Mouse (Mus musculus) neural tube, embryonic 13.5 days (tissue): ENCODE results near the gene C1qtnf2. TPM values are rescaled to one million over a fixed set of nuclear protein-coding genes. Genes with fewer than 3 reads are reported as not detected.

Experiments
- ATAC-seq: fragments of 200-750 bp; cut with Nextera tagmentation; 2 replicates; pipeline ENCODE4 v1.8.0; 2017; ENCODE audit warnings: low read depth, mild to moderate bottlenecking, moderate TSS enrichment, moderate library complexity
- H3K27ac ChIP-seq: fragments of 300-500 bp; sonication (generic); replicated peaks from 2 replicates; pipeline ENCODE4 v1.5.1; 2015; ENCODE audit warnings: moderate library complexity, mild to moderate bottlenecking, inconsistent platforms
- H3K27me3 ChIP-seq: fragments of 300-500 bp; sonication (generic); 2 replicates; pipeline ENCODE4 v1.6.1; 2015; ENCODE audit warnings: mild to moderate bottlenecking, inconsistent platforms
- H3K36me3 ChIP-seq: fragments of 300-500 bp; sonication (generic); 2 replicates; pipeline ENCODE4 v1.6.1; 2015; ENCODE audit warnings: mild to moderate bottlenecking, inconsistent platforms
- H3K4me1 ChIP-seq: fragments of 300-500 bp; sonication (generic); replicated peaks from 2 replicates; pipeline ENCODE4 v1.6.1; 2015; ENCODE audit warnings: inconsistent platforms
- H3K4me2 ChIP-seq: fragments of 300-500 bp; sonication (generic); 2 replicates; pipeline ENCODE4 v1.6.1; 2015; ENCODE audit warnings: inconsistent platforms, mild to moderate bottlenecking, moderate library complexity
- H3K4me3 ChIP-seq: fragments of 300-500 bp; sonication (generic); 2 replicates; pipeline ENCODE4 v1.5.1; 2015; ENCODE audit warnings: mild to moderate bottlenecking, inconsistent platforms
- H3K9ac ChIP-seq: fragments of 300-500 bp; sonication (generic); 2 replicates; pipeline ENCODE4 v1.6.1; 2015; ENCODE audit warnings: moderate library complexity, mild to moderate bottlenecking, inconsistent platforms
- H3K9me3 ChIP-seq: fragments of 300-500 bp; sonication (generic); 2 replicates; pipeline ENCODE4 v1.6.1; 2016; ENCODE audit warnings: inconsistent platforms
- WGBS: fragments of 180-500 bp; shearing (Covaris S2); methylation state at CpG from one replicate; pipeline ENCODE4 v1.1.7; 2015; 5-methylcytosine and 5-hydroxymethylcytosine counted together
- polyA plus RNA-seq: library from polyadenylated mRNA; unstranded; fragments of >200 nt; fragmentation: Nextera tagmentation; extraction: Ambion mirVana; gene quantifications from 2 replicates; pipeline ENCODE4 v1.2.1, GENCODE M21; 2015

Gene C1qtnf2
- 12.5 and 12.8 TPM in 2 replicates for polyA plus RNA-seq

DNA sequence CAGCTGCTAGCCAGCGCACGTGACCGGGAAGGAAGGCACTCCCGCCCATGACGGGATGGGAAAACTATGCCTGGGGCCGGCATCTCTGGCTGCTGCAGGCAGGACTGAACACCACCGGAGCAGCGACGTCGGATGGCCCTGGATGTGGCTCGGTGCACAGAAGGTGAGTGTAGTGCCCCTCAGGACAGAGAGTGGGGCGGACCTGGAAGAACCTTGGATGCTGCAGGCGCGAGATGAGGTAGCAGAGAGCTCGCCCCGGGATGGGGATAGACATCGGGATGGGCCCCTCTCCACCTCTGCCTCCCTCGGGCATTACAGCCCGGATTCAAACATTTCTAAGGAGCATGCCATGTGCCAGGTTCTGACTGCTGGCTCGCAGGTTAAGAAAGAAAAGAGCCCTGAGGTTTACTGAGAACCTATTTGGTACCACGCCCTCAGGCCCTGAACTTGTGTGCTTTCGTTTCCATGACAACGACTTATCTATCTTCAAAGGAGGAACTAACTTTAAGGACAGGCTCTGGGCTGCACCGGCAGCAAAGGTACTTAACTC, at the start of gene C1qtnf2:
Gene C1qtnf2, plus strand, starts transcription at position 52 of the 550 bp plus-strand sequence.
- H3K9me3 ChIP-seq, result no peaks in the 10 kb centered on the region
- 6% methylated on average over 24 of the region's 24 CpGs for WGBS
- H3K27ac ChIP-seq, result 0 out of 2 replicates have a peak within 1 kb of the TSS, but pooled peaks have one; percentile 18
- H3K36me3 ChIP-seq, result no peaks in the 10 kb centered on the region
- H3K27me3 ChIP-seq, result 0 out of 2 replicates have a peak, but pooled peaks cover 6% of the 10 kb centered on the region
- H3K4me1 ChIP-seq, result peaks cover 12% of the 10 kb centered on the region; the same call in 1 of the 2 replicates
- H3K9ac ChIP-seq, result peak within 1 kb of the TSS; percentile 65
- peak within 1 kb of the TSS; percentile 65 for H3K4me2 ChIP-seq
- ATAC-seq, result peak; percentile 76
- H3K4me3 ChIP-seq, result peak within 1 kb of the TSS; percentile 36

- Histone ChIP-seq H3K9me3 (no peaks in the 10 kb centered on the region), H3K4me3 (no peak overlapping the region), H3K27ac (no peak overlapping the region), H3K36me3 (no peaks in the 10 kb centered on the region; the same call in 1 of the 2 replicates), H3K9ac (no peak overlapping the region), H3K27me3 (no peaks in the 10 kb centered on the region), H3K4me1 (0 out of 2 replicates have a peak, but pooled peaks cover 9% of the 10 kb centered on the region), H3K4me2 (no peak overlapping the region)
- ATAC-seq, result no peak
- 79% methylated on average over 5 of the region's 5 CpGs for WGBS
Measured at GRCm38 (mm10) chr11:43424386-43424785, 49.7 kb upstream of the C1qtnf2 start.

- 0 out of 2 replicates have a peak, but pooled peaks cover 9% of the 10 kb centered on the region for H3K4me1 ChIP-seq
- 0 out of 2 replicates have a peak, but pooled peaks have one; percentile 54 for ATAC-seq
- 94% methylated on average over 9 of the region's 9 CpGs for WGBS
- H3K9ac ChIP-seq, result 0 out of 2 replicates have a peak overlapping the region, but pooled peaks have one; percentile 71
- H3K27me3 ChIP-seq, result no peaks in the 10 kb centered on the region
- H3K27ac ChIP-seq, result no peak overlapping the region
- H3K4me3 ChIP-seq, result peak overlapping the region; percentile 59
- H3K36me3 ChIP-seq, result no peaks in the 10 kb centered on the region; the same call in 1 of the 2 replicates
- H3K9me3 ChIP-seq, result no peaks in the 10 kb centered on the region
- peak overlapping the region; percentile 62 for H3K4me2 ChIP-seq
Measured at GRCm38 (mm10) chr11:43425166-43425709, 48.8 kb upstream of the C1qtnf2 start.

DNA sequence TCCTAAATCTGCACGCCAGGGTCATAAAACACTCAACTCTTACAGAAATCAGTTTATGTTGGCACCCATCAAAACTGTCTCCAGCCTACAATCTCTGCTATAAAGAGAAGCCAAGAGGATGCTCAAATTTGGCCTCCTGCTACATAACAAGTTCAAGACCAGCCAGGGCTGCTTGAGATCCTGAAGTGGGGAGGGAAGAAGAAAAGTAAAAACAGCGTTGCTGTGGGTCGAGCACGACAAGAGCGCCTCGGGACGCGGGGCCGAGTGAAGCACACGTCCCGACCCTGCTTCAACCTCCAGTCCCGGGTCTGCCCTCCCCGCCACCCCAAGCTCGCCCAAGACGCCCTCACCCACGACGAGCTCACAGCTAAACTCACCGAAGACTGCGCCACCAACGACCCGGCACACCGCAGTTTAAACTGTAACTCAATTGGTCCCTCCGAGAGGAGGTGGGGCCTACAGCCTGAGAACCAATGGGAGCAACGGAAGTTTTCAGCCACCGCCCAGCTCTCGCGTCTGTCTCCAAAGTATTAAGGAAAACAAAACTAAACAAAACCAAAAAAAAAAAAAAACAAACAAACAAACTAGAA, 48.2 kb upstream of the C1qtnf2 start, which contains the start of gene Pttg1:
Gene Pttg1, minus strand, starts transcription at position 428 of the 590 bp plus-strand sequence.
- H3K9ac ChIP-seq, result peak within 1 kb of the TSS; percentile 71
- peak; percentile 96 for ATAC-seq
- H3K36me3 ChIP-seq, result no peaks in the 10 kb centered on the region; the same call in 1 of the 2 replicates
- H3K4me1 ChIP-seq, result 0 out of 2 replicates have a peak, but pooled peaks cover 9% of the 10 kb centered on the region
- no peak within 1 kb of the TSS for H3K27ac ChIP-seq
- H3K4me2 ChIP-seq, result peak within 1 kb of the TSS; percentile 62
- H3K27me3 ChIP-seq, result no peaks in the 10 kb centered on the region; the same call in 1 of the 2 replicates
- WGBS, result 3% methylated on average over 27 of the region's 27 CpGs
- peak within 1 kb of the TSS; percentile 59 for H3K4me3 ChIP-seq
- H3K9me3 ChIP-seq, result no peaks in the 10 kb centered on the region

GRCm38 (mm10) chr11:43426414-43426884, 47.6 kb upstream of the C1qtnf2 start:
- peak; percentile 33; the same call in 1 of the 2 replicates for ATAC-seq
- WGBS, result 19% methylated on average over 7 of the region's 7 CpGs
- H3K27ac ChIP-seq, result no peak overlapping the region

DNA sequence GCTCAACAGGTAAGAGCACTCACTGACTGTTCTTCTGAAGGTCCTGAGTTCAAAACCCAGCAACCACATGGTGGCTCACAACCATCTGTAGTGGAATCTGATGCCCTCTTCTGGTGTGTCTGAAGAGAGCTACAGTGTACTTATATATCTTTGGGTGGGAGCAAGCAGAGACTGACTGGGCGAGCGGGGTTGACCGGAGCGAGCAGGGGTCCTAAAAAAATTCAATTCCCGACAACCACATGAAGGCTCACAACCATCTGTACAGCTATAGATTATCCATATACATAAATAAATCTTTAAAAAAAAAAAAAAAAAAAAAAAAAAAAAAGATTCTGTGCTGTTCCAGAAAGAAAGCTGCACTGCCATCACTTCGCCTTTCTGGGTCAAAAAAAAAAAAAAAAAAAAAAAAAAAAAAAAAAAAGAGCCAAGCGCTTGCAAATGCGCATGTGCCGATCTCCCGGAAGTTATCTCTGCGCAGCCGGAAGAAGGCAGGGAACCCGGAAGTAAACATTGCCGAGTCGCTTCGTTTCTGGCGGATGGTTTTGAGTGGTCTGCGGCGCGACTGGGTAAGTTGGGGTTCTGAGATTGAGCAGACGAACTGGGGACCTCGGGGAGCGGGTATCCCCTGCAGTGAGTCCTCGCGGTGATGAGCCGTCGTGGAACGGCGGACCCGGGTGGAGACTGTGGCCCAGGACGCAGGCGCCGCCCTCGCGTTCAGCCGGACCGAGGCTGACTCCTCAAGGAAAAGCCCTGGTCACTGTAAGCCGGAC, 40.6 kb upstream of the C1qtnf2 start, which contains the start of gene Slu7:
Gene Slu7, plus strand, starts transcription at position 491 of the 770 bp plus-strand sequence.
- Histone ChIP-seq H3K4me1 (peaks cover 14% of the 10 kb centered on the region), H3K27me3 (no peaks in the 10 kb centered on the region; the same call in 1 of the 2 replicates), H3K27ac (peak within 1 kb of the TSS; percentile 40; the same call in 1 of the 2 replicates), H3K9ac (peak within 1 kb of the TSS; percentile 80), H3K36me3 (peaks cover 14% of the 10 kb centered on the region), H3K9me3 (no peaks in the 10 kb centered on the region), H3K4me3 (peak within 1 kb of the TSS; percentile 89), H3K4me2 (peak within 1 kb of the TSS; percentile 83)
- WGBS, result 6% methylated on average over 38 of the region's 38 CpGs
- peak; percentile 90 for ATAC-seq

More at GRCm38 (mm10) chr11:43426414-43426884, 47.6 kb upstream of the C1qtnf2 start:
- peak overlapping the region; percentile 62 for H3K4me2 ChIP-seq
- H3K9me3 ChIP-seq, result no peaks in the 10 kb centered on the region
- H3K9ac ChIP-seq, result peak overlapping the region; percentile 71; the same call in 1 of the 2 replicates
- H3K4me1 ChIP-seq, result 0 out of 2 replicates have a peak, but pooled peaks cover 9% of the 10 kb centered on the region
- H3K4me3 ChIP-seq, result peak overlapping the region; percentile 59
- no peaks in the 10 kb centered on the region; the same call in 1 of the 2 replicates for H3K27me3 ChIP-seq
- no peaks in the 10 kb centered on the region; the same call in 1 of the 2 replicates for H3K36me3 ChIP-seq

DNA sequence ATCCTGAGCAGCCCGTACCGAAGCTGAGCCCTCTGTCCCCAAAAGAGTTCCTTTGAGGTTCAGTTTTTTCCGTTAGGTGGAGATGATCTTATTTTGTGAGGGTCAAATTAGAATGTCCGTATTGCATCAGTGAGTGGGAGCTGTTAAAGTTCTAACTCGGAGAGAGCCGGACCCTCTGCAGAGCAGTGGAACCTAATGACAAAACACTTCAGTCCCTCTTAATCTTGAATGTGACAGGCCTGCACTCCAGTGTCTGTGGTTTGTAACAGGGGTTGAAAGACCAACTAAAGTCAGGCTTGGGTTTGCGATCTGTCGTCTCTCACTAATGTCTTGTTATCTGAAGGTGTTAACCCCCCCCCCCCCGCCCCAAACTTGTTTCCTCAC, 40.1 kb upstream of the C1qtnf2 start:
- Histone ChIP-seq H3K9ac (peak overlapping the region; percentile 80), H3K4me3 (peak overlapping the region; percentile 89), H3K4me2 (peak overlapping the region; percentile 83), H3K36me3 (peaks cover 19% of the 10 kb centered on the region), H3K27me3 (no peaks in the 10 kb centered on the region; the same call in 1 of the 2 replicates), H3K27ac (peak overlapping the region; percentile 40; the same call in 1 of the 2 replicates), H3K4me1 (peaks cover 14% of the 10 kb centered on the region), H3K9me3 (no peaks in the 10 kb centered on the region)
- ATAC-seq, result peak; percentile 58
- WGBS, result 7% methylated on average over 9 of the region's 9 CpGs

DNA sequence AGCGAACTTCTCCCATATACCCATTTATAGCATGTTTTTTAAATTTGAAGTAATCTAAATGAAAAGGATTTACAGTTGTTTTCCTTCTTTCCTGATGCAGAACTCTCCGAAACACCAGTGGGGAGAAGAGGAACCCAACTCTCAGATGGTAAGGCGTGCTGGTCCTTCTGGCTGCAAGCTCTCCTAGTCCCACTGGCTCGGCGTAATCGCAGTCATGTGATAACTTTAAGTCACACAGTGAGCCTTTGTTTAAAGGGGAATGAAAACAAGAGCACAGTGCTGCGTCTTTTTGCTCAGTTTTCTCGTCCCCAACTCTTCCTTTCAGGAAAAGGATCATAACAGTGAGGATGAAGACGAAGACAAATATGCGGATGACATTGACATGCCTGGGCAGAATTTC, 33.0 kb upstream of the C1qtnf2 start:
- no peak for ATAC-seq
- no peak overlapping the region for H3K27ac ChIP-seq
- WGBS, result 94% methylated on average over 10 of the region's 10 CpGs
- H3K9me3 ChIP-seq, result no peaks in the 10 kb centered on the region
- H3K4me2 ChIP-seq, result no peak overlapping the region
- H3K36me3 ChIP-seq, result peaks cover 90% of the 10 kb centered on the region
- H3K4me1 ChIP-seq, result no peaks in the 10 kb centered on the region
- no peak overlapping the region for H3K9ac ChIP-seq
- no peak overlapping the region for H3K4me3 ChIP-seq
- H3K27me3 ChIP-seq, result no peaks in the 10 kb centered on the region

GRCm38 (mm10) chr11:43443183-43443582, 30.9 kb upstream of the C1qtnf2 start:
- Histone ChIP-seq H3K27ac (no peak overlapping the region), H3K27me3 (no peaks in the 10 kb centered on the region), H3K4me2 (no peak overlapping the region), H3K4me1 (no peaks in the 10 kb centered on the region), H3K4me3 (no peak overlapping the region), H3K9me3 (no peaks in the 10 kb centered on the region), H3K36me3 (peaks cover 99% of the 10 kb centered on the region), H3K9ac (no peak overlapping the region)
- 94% methylated on average over 13 of the region's 13 CpGs for WGBS
- no peak for ATAC-seq

DNA sequence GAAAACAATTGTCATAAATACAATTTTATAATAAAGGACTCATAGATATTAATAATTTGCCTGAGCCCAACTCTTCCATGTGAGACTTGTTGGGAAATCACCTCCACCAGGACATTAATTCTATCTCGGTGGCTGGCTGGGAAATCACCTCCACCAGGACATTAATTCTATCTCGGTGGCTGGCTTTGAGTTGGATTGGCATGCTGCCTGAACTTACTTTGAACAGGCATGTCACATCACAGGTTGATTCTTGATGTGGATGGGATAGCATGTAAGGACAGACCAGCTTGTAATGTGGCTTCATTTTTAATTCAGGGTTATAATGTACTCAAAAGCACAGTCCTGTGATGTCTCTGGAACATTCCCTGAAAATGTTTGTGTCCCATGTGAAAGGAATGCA, 24.2 kb upstream of the C1qtnf2 start:
- H3K4me2 ChIP-seq, result no peak overlapping the region
- ATAC-seq, result no peak
- 95% methylated on average over 2 of the region's 2 CpGs for WGBS
- no peak overlapping the region for H3K9ac ChIP-seq
- no peaks in the 10 kb centered on the region for H3K27me3 ChIP-seq
- H3K36me3 ChIP-seq, result peaks cover 33% of the 10 kb centered on the region
- no peaks in the 10 kb centered on the region for H3K4me1 ChIP-seq
- no peak overlapping the region for H3K27ac ChIP-seq
- H3K4me3 ChIP-seq, result no peak overlapping the region
- H3K9me3 ChIP-seq, result no peaks in the 10 kb centered on the region

GRCm38 (mm10) chr11:43451322-43451721, 22.8 kb upstream of the C1qtnf2 start:
- no peak overlapping the region for H3K9ac ChIP-seq
- WGBS, result 75% methylated on average over 4 of the region's 4 CpGs
- no peak for ATAC-seq

More at GRCm38 (mm10) chr11:43451322-43451721, 22.8 kb upstream of the C1qtnf2 start:
- Histone ChIP-seq H3K4me2 (no peak overlapping the region), H3K4me1 (no peaks in the 10 kb centered on the region), H3K27me3 (no peaks in the 10 kb centered on the region), H3K27ac (no peak overlapping the region), H3K36me3 (peaks cover 19% of the 10 kb centered on the region), H3K4me3 (no peak overlapping the region), H3K9me3 (no peaks in the 10 kb centered on the region)
